Mouse (Mus musculus) CD8-positive naive resting alpha-beta T cell, adult 2 months (primary cell): ENCODE measurements around the gene Pprc1.

Source experiments
- DNase-seq, 2 experiments: peaks; one replicate each; pipeline ENCODE4 v3.0.0; 2022; ENCODE audit warnings: low read depth in 2 of 2, low spot score in 2 of 2

Pprc1 gene

DNA sequence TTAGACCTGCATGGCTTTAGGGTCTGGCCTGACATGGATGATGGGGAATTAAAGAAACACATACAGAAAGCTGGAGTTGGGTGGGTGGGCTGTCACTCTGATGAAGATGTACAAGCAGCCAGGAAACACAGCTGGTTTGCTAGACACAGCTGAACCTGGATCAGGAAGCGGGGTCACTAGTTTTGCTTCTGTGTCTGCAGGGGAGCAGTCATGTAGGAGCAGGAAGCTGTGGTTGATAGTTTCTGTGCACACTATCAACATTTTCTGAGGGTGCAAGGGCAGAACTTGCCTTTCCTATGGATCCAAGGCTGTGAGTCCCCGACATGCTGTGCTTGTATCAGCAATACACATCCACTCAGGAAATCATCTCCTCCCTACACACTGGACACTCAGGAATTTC, 5.8 kb downstream of the Pprc1 start:
- peak in 1 of 2 experiments; percentile 24 for DNase-seq

DNA sequence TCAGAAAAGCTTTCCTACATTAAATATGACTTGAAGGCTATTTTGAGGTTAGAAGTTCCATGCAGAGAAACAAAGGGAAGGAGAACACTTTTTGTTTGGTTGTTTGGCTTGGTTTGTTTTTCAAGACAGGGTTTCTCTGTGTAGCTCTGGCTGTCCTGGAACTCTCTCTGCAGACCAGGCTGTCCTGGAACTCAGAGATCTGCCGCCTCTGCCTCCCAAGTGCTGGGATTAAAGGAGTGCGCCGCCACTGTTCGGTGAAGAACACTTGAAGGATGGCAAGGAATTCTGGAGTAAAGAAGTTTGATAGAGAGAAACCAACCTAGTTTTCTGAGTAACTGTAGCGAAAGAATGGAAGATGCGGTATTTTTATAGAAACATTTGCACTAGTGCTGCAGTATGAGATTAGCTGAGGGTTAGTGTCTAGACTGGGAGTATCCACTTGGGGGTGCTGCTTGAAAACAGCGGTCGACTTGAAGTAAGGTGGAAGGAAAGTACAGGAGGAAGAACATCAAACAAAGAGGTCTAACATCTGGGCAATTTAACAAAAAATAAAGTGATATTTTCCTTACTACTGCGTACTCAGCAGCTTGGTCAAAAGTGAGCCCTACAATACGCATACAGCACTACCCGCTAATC, 11.2 kb downstream of the Pprc1 start:
- no peak for DNase-seq

DNA sequence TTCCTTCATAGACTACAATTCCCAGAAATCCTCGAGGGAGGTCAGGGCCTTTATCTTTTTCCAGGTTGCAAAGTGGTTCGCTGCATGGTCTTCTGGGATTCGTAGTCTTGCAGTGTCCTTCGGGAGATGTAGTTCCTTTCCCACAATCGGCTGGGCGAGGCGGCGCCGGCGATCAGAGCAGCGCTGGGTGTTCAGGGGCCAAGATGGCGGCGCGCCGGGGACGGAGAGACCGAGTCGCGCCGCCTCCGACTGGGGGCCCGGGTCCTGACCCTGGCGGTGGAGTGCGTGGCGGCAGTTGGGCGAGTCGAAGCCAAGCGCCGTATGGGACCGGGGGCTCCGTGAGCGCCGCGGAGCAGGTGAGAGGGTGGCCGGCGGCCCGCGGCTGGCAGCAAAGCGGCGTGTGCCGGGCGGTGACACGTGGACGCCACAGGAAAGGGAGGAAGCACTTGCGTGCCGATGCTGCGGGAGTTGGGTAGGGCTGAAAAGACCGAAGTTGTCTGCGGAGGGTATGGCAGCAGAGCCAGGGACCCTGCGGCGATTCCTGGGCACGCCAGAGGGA, 11.8 kb downstream of the Pprc1 start:
- peak; percentile 88 to 93 for DNase-seq

DNA sequence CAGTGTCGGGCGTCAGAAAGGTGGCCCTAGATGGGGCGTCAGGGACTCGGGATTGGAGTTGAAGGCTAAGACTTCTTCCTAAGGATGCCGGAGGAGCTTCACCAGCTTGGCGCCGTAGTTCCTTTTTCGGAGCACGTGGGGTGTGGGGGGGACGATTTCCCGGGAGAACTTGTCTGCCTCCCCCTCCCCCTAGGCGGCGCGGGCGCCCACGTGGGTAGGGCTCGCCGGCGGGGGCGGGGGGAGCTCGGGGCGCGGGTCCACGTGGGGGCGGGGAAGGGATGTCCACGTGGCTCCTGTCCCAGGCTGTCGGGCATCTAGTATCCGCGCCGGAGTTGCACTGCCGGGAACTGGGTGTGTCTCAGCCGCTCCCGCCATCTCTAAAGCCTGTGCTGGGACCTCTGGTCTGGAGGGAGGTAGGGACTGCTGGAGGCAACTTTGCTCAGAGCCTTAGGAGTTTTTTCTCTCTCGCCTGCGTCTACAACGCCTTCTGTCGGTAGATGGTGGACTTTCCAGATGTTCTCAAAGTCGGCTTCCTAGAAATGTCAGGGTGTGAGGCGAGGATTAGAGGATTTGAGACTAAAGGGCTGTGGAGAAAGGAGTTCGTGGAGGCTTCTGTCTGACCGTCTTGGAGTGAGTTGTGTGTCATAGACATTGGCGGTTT, 12.4 kb downstream of the Pprc1 start:
- DNase-seq, result no peak

DNA sequence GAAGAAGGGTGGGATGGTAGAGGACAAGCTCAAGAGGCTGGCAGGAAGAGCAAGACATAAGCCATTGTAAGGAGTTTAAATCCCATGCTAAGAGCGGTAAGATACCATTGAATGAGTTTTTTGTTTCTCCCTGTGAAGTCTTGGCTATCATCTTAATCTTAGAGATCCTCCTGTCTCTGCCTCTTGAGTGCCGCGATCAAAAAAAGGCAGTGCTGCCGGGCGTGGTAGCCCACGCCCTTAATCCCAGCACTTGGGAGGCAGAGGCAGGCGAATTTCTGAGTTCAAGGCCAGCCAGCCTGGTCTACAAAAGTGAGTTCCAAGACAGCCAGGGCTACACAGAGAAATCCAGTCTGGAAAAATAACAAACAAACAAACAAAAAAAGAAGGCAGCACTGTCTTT, 13.8 kb downstream of the Pprc1 start:
- DNase-seq, result no peak

DNA sequence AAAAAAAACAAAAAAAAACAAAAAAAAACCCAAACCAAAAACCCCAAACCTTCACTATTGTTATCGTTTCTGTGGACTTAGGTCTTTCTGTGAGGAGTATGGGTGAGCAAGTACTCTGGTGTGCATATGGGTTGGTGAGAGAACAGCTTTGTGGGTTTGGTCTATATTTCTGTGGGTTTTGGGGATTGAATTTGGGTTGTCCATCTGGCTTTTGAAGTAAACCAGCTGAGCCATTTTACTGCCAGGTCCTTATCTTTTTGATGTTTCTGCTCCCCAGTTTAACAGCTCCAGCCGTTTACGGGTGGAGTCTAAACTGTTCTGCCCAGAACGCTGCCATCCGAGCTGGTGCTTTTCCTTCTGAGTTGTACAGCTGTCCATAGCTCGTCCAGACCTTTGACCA, 16.2 kb downstream of the Pprc1 start:
- no peak for DNase-seq

DNA sequence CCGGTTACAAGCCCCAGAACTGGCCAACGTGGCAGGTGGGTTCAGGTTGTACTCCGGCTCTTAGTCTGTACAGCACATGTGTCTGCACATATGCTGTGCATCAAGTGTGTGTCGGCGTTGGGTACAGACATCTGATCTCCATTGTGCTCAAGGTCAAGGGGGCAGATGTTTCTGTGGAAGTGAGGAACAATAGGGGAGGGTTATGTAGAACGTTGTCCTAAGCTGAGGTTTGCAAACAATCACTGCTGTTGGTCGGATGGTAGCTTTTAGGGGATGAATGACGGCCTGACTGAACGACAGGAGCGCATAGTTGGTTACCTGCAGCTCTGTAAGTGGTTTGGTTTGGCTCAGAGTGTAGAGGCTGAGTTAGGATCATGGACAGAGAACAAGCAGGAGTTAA, 23.4 kb downstream of the Pprc1 start:
- DNase-seq, result no peak

DNA sequence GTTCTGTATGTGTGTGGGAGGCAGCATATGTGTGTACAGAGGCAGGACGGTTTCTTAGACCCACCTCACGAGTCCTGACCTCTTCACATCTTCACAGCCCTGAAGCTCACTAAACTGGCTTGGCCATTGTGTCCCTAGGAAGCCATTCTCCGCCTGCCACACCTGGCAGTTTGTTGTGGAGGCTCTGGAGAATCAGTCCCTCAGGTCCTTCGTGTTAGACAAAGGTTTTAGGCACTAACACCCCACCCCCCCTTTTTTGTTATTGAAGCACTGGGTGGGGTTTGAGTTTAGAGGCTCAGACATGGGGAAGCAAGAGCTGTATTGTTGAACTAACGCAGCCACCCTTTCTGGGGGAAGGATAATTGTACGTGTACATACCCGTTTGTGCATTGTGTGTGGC, 28.6 kb downstream of the Pprc1 start:
- no peak for DNase-seq

DNA sequence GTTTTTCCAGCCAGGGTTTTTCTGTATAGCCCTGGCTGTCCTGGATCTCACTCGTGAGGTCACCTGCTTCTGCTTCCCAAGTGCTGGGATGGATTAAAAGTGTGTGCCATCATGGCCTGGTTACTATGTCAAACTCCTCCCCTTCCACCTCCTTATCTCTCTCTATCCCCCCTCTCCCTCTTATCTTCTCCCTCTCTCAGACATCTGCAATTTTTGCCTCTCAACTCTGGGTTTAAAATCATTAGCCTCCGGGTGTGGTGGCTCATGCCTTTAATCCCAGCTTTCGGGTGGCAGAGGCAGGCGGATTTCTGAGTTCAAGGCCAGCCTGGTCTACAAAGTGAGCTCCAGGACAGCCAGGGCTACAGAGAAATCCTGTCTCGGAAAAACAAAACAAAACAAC, 29.6 kb downstream of the Pprc1 start:
- DNase-seq, result no peak

DNA sequence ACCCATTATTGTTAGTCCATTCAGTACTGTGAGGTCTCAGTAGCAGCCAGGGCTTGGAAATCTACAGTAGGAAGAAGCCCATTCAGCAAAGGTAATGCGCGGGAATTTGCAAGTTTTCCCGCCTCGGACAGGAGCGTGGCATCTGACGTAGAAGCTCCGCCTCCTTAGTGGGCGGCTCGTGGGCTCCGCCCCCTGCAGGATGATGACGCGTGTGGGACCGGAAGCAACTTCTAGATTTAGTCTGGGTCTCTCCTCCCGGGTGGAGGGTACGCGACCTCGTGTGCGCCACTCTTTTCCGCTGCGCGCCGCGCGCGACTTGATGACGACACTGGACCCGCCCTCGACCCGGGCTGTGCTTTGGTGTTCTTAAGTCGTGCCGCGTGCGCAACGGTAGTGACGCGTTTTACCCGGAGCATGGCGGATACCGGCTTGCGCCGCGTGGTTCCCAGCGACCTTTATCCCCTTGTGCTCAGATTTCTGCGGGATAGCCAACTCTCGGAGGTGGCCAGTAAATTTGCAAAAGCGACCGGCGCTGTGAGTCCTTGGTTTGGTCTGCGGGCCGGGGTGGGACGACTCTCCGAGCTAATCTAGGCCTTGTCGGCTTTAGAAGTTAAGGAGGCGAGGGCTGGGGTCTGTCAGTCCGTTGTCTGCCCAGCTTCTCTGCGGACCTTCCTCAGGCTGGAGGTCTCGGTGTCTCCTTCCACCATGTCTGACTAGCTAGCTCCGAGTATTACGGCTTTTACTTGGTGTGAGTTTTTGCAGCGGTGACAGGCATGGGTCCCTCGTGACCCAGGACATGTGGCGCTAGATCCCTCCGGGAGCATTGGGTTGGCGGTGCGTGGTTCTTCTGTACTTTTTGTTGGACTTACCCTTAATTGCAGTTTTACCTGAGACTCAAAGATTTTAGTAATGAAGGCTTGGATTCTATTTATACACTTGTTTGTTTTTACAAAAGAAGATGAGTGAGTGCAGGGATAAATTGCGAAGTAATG, 31.2 kb downstream of the Pprc1 start, which contains the start of gene Nolc1:
TSS of gene Nolc1 (plus strand) at position 248 of the 992 bp plus-strand sequence.
- DNase-seq, result peak; percentile 98 to 99

DNA sequence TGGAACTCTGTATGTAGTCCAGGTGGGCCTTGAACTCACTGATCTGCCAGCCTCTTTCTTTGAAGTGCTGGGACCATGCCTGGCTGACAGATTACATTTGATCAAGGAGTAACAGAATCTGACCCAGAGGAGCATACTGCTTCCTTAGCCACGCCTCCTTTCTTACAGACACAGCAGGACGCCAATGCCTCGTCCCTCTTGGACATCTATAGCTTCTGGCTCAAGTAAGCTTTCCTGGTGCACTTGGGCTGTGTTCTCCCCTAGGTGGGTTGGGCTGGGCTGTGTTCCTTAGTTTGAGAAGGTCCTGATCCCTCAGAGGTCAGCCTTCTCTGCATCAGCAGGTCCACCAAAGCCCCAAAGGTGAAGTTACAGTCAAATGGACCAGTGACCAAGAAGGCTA, 33.8 kb downstream of the Pprc1 start:
- no peak for DNase-seq

DNA sequence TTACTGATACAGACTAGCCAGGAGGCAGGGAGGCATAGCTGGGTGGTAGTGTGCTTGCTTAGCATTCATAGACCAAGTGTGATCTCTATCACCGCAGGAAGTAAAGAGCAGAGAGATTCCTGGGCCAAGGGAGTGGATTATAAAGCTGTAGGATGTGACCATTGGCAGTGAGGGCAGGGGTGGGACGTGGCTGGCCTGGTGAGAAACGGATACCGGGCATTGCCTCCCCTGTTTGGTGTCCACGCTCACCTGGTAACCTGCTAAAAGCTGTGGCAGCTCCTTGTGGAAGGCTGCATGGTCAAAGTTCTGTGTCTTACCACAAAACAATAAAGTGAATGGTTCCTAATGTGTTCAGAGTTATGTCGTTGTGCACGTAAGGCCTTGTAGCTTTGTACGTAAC, 40.5 kb downstream of the Pprc1 start:
- DNase-seq, result no peak

DNA sequence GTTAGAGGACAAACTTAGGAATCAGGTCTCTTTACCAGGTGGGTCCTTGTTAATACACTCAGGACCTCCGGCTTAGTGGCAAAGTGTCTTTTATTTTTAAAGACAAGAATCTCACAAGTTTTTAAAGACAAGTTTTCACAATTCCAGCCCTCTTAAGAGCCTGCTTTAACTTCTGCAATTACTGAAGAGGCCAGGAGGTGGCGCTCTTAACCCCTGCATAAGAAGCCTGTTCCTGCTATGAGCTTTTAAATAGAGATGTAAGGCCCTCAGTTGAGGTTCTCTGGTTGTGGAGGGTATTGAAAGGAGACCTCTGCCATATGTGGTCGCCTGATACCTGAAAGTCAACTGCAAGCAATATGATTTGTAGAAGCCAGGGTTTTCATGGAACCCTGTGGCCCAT, 41.7 kb downstream of the Pprc1 start:
- peak; percentile 33 to 57 for DNase-seq

DNA sequence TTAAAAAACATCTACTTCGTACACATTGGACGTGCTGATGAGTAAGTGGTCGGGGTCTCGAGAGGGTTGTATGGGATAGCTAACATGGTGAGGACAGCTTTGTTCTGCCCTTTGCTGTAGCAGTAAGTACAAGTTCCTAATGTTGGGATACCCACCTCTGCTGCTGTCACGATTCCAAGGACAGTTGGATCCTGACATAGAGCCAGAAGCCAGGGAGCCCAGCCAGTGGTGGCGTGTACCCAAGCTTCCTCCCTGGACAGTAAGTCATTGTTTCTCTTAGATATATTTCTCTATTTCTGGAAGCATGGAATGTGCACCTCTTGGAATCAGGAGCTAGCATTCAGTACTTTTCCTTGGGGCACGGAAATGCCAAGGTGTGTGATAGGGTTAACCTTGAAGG, 43.2 kb downstream of the Pprc1 start:
- DNase-seq, result no peak

DNA sequence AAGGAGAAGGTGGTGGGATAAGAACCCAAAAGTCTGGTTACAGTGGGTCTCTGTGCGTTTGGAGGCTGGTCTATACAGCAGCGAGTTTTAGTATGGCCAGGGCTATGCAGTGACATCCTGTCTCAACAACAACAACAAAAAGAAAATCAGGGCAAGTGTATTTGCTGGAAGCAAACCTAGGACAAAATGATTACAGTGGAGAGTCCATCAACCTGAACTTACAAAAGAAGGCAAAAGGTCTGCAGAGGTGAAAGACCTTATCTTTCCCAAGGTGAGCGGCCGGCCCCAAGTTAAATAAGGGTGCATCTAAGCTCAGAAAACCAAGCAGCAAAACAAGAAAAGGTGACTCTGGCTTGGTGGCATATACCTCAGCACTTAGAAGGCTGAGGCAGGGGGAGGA, 47.0 kb downstream of the Pprc1 start:
- no peak for DNase-seq

DNA sequence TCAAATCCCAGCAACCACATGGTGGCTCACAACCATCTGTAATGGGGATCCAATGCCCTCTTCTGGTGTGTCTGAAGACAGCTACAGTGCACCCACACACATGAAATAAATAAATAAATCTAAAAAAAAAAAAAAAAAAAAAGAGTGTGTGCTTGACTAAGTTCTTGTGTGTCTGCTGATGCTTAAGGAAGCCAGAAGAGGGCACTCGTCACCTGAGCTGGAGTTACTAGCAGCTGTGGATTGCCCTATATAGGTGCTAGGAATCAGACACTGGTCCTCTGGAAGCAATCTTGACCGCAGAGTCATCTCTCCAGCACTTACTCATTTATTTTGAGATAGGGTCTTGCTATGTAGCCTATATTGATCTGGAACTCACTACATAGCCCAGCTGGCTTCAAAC, 49.5 kb downstream of the Pprc1 start:
- DNase-seq, result no peak

DNA sequence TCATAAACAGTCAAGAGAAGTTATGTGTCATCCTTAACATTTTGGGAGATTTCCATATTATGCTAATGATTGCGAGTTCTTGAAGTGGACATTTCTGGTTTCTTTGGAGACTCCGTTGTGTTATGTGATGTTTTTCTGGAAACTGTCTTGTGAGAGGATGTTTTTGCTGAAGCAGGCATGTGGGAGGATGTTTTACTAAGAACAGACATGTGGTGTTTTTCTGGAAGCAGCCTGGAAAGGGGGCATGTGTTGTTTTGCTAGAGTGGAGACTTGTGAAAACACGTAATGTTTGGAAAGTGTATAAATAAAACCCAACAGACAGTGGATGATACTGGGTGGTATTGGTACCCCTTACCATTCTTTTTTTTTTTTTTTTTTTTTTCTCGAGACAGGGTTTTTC, 50.6 kb downstream of the Pprc1 start:
- no peak for DNase-seq

DNA sequence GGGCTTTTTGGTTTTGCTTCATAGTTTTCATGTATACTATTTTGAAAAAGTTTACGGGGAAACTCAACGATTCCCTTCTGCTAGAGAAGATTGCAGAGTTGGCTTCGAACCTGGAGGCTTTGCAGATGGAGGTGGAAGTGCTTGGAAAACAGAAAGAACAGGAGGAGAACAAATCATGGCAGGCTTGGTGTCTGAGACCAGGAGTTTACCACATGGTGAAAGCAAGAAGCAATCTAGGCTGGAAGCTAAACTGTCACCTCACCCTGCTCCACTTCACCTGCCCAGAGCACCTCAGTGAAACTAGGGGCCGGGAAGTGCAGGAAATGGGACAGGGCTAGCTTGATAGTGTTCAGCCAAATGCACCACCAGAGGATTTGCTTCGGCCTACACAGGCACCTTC, 51.7 kb downstream of the Pprc1 start:
- DNase-seq, result no peak

DNA sequence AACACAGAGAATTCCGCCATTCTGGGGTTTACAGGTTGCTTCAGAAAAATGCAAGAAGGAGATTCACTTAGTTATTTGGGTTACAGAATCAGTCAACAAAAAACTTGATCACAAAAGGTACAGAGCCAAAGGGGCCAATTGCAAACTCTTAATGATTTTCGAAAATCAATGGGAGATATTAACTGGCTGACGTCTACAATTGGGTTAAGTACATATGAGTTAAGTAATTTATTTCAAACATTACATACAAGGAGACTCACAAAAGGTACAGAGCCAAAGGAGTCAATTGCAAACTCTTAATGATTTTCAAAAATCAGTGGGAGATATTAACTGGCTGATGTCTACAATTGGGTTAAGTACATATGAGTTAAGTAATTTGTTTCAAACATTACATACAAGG, 54.9 kb downstream of the Pprc1 start:
- no peak for DNase-seq

DNA sequence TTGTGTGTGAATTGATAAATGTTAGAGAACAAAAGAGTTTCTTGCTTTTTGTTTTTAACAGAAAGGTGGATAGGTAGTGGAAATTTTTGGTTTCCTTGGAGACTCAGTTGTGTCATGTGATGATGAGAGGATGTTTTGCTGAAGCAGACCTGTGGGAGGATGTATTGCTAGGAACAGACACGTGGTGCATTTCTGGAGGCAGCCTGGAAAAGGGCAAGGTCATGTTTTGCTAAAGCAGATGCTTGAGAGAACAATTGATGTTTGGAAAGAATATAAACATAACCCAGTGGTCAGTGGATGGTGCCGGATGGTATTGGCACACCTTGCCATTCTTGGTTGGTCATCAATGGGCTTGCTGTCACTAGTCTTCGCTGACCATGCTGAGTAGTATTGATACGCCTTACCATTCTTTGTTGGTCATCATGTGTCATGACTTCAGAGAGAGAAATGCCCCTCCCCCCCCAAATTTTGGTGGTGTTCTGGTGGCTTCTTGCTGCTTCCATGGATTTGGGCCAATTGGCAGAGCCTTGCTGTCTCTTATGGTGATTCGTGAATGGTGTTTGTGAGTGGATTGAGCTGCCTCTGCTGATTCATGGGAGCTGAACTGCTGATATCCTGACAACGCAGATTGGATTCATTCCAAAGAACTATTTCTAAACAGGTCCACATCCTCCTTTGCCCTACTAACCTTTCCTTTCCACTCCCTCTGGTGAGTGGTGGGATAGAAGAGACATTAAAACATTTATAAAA, 58.9 kb downstream of the Pprc1 start:
- DNase-seq, result no peak

DNA sequence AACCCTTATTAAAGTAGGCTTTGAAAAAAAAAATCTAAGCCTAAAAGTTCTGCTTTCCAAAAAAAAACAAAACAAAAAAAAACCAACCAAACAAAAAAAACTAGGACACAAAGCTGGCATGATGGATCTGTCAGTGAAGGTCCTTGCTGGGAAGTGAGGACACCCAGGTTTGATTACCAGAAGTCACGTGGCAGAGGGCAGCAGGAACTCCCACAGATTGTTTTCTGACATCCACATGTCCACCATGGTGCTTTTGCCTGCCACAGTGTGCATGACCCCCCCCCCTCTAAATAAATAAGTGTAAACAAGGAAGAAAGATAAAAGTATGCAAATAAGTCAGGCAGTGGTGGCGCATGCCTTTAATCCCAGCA, 59.5 kb downstream of the Pprc1 start:
- DNase-seq, result no peak
